Mouse (Mus musculus): ENCODE results near the gene Elf5.
A peak's percentile ranks its signal among the peaks of the same experiment; 100 is the strongest.

The Elf5 gene

GRCm38 (mm10) chr2:103435110-103435509 lies 23.6 kb downstream of the Elf5 start:
- no peak for DNase-seq (ENCODE audit: low spot score)

GRCm38 (mm10) chr2:103436534-103436933 lies 25.0 kb downstream of the Elf5 start:
- peak; percentile 31 for DNase-seq (ENCODE audit: low spot score)

DNA sequence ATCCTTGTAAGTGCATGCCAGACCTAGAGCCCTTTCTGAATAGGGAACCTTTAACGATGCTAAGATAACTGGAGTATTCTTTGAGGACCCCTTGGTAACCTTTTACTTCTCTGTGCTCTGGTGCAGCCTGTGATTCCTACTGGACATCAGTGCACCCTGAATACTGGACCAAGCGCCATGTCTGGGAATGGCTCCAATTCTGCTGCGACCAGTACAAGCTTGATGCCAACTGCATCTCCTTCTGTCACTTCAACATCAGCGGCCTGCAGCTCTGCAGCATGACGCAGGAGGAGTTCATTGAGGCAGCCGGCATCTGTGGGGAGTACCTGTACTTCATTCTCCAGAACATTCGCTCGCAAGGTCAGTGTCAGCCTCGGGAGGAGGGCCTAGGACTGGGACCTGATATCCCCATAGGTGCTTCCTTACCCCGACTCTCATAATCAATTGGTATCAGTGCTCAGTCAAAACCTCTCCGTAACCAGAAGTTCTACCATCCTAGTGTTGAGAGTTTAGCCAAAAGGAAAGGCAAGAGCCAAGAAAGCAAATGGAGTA lies 27.7 kb downstream of the Elf5 start:
- no peak for DNase-seq (ENCODE audit: low spot score)

DNA sequence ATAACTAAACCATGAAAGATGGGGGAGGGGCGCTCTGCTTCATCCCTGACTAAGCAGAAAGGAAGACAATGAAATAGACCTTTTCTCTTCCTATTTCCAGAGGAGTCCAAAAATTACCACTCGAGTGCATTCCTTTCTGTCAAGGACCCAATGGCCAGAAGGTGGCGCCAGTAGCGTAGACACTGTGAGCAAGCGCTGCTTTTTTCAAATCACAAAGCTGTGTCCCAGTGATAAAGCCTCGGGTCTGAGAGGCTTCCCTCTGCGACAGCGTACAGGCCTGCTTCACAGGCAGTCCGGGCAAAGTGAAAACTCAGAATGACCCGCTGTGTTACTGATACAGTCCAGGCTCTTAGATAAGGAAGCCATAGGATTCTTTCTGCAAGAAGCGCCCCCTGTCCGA lies 28.2 kb downstream of the Elf5 start:
- peak; percentile 65 for DNase-seq (ENCODE audit: low spot score)

DNA sequence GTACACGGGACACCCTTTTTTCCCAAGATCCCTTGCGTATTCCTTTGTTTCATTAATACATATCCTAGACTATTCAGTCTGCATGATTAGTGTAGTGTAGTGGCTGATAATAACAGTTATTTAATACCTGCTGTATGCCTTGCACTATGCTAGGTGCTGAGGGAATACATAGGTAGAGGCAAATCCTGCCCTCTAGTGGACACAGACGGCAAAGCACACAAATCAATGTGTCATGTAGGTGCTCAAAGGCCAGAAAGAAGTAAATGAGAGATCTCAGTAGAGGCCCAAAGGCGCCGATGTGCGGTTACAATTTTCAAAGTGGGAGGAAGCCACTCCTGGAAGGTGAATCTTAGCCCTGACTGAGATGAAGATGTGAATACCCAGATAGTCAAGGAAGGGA lies 34.3 kb downstream of the Elf5 start:
- DNase-seq (ENCODE audit: low spot score): peak; percentile 27

DNA sequence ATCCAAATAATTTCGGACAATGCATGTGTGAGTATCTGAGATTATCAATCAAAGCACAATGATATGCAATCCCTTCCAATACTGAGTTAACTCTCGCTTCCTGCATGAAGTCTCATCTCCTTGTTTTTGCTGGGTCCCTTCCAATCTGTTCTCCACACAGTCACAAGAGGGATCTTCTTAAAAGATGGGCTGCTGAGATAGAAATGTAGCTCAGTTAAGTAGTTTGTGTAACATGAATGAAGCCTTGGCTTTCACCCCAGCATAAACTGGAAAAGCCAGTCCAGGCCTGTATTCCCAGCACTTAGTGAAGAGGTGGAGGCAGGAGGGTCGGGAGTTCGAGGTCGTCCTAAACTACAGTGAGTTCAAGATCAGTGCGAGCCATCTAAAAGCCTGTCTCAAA lies 34.8 kb downstream of the Elf5 start:
- DNase-seq (ENCODE audit: low spot score): no peak

- DNase-seq (ENCODE audit: low spot score): no peak
Measured at GRCm38 (mm10) chr2:103448947-103449560, 37.6 kb downstream of the Elf5 start.

- DNase-seq (ENCODE audit: low spot score): no peak
Measured at GRCm38 (mm10) chr2:103449813-103450212, 38.3 kb downstream of the Elf5 start.

DNA sequence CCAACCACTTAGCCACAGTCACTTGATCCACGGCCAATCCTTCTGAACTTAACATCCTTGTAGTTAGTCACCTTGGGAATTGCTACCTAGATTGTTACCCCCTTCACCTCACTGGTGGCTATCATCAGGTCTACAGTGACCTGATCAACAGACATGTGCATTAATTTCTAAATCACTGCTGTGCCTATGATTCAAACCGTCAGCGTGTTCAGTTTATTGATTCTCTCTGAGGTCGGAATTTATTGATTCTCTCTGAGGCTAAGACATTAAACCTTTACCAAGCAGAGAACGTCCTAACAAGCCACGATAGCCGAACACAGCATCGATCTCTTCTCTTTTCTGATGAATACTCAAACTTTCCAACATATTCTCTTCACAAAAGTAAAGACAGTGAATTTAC lies 38.8 kb downstream of the Elf5 start:
- DNase-seq (ENCODE audit: low spot score): no peak

DNA sequence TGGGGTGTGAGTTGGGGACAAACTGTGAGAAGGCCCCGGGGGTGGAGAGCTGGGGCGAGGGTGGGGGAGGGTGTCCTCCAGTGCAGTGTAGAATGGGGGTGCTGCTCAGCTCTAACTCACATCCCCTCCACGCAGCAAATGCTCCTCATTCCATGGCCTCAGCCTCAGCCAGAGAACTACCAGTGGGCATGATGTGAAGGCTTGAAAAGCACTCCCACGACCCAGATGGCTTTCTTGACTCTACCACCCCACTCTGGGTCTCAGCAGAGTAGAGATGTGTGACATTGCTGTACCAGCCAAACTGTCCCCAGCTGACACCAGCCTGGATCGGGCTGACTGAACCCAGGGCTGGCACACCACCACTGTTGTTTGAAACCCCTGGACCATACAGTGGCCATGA lies 41.1 kb downstream of the Elf5 start:
- DNase-seq (ENCODE audit: low spot score): no peak

DNA sequence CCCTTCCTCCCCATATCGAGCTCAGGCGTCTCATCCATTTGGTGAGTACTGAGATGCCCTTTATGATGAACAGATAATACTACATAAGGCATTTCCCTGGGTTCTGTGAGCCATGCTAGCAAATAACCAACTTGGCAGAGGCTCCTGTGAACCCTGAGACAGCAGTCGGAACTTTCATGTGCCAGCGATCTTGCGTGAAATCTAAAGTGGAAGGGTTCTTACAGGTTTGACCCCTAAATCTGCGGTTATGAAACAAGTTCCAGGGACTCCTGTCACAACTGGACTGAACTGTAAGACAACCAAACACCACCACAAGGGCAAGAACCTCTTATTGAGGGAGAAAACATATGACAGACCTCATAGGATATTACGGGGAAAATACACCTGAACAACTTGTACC lies 44.3 kb downstream of the Elf5 start:
- no peak for DNase-seq (ENCODE audit: low spot score)

GRCm38 (mm10) chr2:103456646-103457045 lies 45.2 kb downstream of the Elf5 start:
- DNase-seq (ENCODE audit: low spot score): peak; percentile 60

DNA sequence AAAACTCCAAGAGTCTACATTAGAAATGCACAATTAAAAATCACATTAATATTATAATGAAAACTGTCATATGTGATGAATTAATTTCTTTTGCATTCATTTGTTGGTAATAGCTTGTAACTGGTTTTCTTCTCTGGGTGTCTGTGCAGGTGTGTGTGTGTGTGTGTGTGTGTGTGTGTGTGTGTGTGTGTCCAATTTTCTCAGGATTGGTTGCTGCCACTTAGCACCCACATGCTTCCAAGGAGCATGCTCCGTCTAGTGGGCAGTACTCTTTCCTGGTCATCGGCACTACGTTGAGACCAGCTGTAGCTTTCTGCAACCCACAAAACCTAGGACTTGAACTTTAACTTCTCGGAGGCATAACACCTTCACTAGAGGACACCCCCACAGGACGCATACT lies 45.6 kb downstream of the Elf5 start:
- no peak for DNase-seq (ENCODE audit: low spot score)

DNA sequence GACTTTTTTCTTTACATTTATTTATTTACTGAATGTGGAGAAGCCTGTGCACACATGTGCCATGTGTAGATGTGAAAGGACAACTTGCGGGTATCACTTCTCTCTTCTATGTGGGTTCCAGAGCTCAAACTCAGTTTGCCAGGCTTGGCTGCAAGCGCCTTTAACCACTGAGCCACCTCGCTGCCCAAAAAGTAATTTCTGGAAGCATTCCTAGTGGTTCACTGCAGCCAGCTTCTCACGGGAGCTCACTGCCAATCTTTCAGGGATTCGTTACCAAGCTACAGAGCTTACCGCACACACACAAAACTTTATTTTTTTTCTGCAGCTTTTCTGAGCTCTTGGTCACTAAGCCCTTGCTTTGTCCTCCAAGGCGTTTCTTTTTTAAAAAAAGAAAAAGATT lies 46.1 kb downstream of the Elf5 start:
- no peak for DNase-seq (ENCODE audit: low spot score)

- DNase-seq (ENCODE audit: low spot score): no peak
Measured at GRCm38 (mm10) chr2:103459069-103459468, 47.6 kb downstream of the Elf5 start.

GRCm38 (mm10) chr2:103461210-103461609 lies 49.7 kb downstream of the Elf5 start:
- no peak for DNase-seq (ENCODE audit: low spot score)

DNA sequence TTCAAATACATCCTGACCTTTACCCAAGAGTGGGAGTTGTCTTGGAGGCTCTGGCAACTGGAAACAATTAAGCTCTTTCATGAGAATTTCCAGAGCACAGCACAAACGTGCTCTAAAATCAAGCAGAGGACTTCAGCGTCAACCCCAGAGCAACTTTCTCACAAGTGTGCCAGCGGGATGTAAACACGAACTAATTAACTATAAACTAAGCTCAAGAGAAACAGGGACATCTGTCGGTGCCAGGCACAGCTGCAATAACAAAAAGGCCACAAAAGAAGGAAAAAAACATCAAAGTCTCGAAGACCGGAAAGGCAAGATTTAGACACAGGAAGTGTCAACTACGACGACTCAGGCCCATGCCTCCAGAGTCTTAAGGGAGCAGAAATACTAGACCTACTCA lies 50.3 kb downstream of the Elf5 start:
- DNase-seq (ENCODE audit: low spot score): no peak

- no peak for DNase-seq (ENCODE audit: low spot score)
Measured at GRCm38 (mm10) chr2:103462746-103463145, 51.3 kb downstream of the Elf5 start.

- DNase-seq (ENCODE audit: low spot score): no peak
Measured at GRCm38 (mm10) chr2:103464524-103464923, 53.0 kb downstream of the Elf5 start.

- DNase-seq (ENCODE audit: low spot score): no peak
Measured at GRCm38 (mm10) chr2:103465429-103465828, 53.9 kb downstream of the Elf5 start.

DNA sequence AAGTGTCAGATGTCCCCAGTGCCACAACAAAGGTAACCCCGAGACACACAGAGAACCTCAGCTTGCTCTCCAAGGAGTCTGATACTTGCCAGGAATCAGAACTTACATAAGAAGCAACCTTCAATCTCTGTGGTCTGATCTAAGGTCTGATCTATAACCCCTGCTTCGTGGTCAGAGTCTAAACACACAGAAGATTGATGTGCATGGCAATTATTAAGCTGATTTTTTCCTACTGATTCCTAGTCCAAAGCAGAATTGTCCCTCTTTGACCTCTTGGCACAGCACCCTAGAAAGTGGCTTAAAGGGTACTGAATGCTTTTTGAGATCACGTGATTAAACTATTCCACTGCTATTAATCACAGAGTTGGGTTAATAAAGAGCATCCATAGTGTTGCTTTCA lies 54.8 kb downstream of the Elf5 start:
- no peak for DNase-seq (ENCODE audit: low spot score)

GRCm38 (mm10) chr2:103466984-103467588 lies 55.6 kb downstream of the Elf5 start:
- DNase-seq (ENCODE audit: low spot score): no peak

DNA sequence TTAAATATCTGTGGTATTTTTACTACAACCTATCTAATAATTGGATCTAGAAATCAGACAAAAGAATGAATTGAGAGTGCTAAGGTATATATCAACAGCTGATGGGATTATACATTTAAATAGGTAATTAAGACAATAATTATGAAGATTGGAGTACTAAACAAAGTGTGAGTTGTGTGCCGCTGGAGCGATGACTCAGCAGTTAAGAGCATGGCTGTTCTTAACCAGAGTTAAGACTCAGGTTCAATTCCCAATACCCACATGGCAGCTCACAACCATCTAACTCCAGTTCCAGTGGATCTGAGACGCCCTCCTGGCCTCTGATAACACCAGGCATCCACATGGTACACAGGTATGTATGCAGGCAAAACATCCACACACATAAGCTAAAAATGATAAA lies 61.9 kb downstream of the Elf5 start:
- no peak for DNase-seq (ENCODE audit: low spot score)

DNA sequence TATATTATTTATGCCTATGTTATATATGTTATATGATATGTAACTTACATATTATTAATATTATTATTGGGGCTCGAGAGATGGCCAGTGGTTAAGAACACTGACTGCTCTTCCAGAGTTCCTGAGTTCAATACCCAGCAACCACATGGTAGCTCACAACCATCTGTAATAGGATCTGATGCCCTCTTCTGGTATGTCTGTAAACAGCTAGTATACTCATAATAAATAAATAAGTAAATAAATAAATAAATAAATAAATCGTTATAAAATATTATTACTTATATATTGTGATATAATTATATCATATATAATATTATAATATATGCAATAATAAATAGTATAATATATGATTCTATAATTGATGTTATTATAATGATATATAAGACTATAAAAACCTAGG lies 64.7 kb downstream of the Elf5 start:
- DNase-seq (ENCODE audit: low spot score): no peak
